ENCODE assay signal across 24 mouse cellular contexts in the genomic region with DNA sequence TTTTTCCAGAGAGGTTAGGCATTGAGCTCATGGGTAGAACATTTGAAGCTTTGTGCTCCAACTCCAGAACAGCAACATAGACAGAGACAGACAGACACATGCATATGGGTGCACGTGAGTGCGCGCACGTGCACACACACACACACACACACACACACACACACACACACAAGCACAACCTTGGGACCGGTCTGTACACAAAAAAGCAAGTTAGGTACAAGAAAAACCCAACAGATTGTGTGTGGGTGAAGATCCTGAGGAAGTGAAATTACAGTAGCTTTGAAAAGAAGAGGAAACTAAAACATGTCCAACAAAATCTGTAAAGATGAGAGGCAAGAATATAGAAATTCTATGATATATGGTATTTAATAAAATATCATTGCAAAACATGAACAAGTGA. TPM values are rescaled to one million over a fixed set of nuclear protein-coding genes. Genes with fewer than 3 reads are reported as not detected.
"Had no signal": no experiment of that assay in that cellular context is flagged by ENCODE, and none has a peak within 500 bp of the region (broad histone marks: within the 10 kb centered on the region; RNA-seq: fewer than 3 reads in every experiment).

No protein-coding gene starts in this region.

- DNase-seq: liver, postnatal 0 days; lung, adult 2 months; lung, postnatal 14 days; lung, postnatal 36 days; midbrain, embryonic 14.5 days; retina, postnatal 1 day; right cerebral cortex, adult 18-20 months; right cerebral cortex, postnatal 25 days; right cerebral cortex, postnatal 4 days; spleen, adult 18-20 months; thymus, adult 2 months; thymus, postnatal 25 days had no signal

- ATAC-seq: liver, postnatal 0 days; lung, postnatal 0 days; midbrain, embryonic 16.5 days had no signal

- H3K27ac ChIP-seq: liver, embryonic 15.5 days; lung, embryonic 15.5 days; macrophage; midbrain, embryonic 10.5 days; midbrain, embryonic 12.5 days; neural tube, embryonic 13.5 days; neural tube, embryonic 15.5 days; stomach, embryonic 15.5 days had no signal

- H3K4me3 ChIP-seq: liver, embryonic 15.5 days; lung, embryonic 15.5 days; midbrain, embryonic 10.5 days; midbrain, embryonic 12.5 days; myocyte; neural tube, embryonic 13.5 days; neural tube, embryonic 15.5 days; stomach, embryonic 15.5 days had no signal

- H3K4me1 ChIP-seq: lung, embryonic 15.5 days; midbrain, embryonic 10.5 days; midbrain, embryonic 12.5 days; neural tube, embryonic 13.5 days; neural tube, embryonic 15.5 days; stomach, embryonic 15.5 days had no signal

RNA-seq across cellular contexts. Expression of a gene that starts 53.1 kb away (rescaled TPM):
- total RNA-seq: megakaryocyte-erythroid progenitor cell, adult 5-6 weeks had no signal
- polyA plus RNA-seq: macrophage had no signal
